Mouse (Mus musculus): ENCODE results near the gene Fggy.

Fggy gene

DNA sequence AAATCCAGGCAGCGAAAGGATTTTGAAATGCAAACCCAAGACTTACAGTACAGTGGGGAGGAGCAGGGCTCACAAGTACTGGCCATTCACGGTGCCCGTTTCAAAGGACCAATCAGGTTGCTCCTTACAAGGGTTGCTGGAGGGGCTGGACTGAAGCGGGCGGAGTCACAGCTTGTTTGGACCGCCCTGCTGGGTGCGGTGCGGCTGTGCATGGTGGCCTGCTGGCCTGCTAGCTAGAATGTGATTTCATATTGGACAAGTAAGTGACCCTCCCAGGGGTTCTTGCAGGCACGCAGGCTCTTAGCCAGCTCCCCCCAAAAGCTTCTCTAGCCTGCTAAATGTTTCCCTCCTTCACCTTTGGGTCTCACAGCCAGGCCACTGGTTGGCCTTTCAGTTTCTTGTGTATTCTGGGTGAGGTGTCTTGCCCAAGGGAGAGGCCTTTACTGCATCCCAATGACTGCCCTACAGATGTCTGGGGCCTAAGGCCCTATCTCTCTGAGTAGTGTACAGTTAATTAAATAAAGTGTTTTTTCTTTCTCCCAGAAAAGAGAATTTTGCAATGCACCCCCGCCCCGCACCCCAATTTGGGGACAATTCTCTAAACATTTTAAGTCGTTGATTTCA, at the start of gene Fggy:
Gene Fggy (plus strand): TSS at position 175 of the 624 bp plus-strand sequence.
- peak; percentile 99 for DNase-seq

- DNase-seq, result no peak
These were observed 49.4 kb upstream of the Fggy start for GRCm38 (mm10) chr4:95507946-95508311.

DNA sequence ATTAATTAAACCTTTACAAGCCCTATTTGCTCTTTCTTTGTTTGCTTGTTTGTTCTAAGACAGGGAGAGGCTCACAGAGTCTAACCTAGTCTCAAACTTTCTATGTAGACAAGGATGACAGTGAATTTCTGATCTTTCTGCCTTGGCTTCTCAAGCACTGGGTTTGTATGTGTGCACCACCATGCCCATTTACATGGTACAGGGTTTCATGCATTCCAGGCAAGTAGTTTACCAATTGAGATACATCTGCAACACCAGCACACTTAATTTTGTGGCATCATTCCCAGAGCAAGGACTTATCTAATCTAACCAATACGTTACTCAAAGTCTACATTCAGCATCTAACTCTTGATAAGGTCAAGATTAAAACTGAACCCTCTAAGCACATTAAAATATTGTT, 38.9 kb upstream of the Fggy start:
- no peak for DNase-seq

DNA sequence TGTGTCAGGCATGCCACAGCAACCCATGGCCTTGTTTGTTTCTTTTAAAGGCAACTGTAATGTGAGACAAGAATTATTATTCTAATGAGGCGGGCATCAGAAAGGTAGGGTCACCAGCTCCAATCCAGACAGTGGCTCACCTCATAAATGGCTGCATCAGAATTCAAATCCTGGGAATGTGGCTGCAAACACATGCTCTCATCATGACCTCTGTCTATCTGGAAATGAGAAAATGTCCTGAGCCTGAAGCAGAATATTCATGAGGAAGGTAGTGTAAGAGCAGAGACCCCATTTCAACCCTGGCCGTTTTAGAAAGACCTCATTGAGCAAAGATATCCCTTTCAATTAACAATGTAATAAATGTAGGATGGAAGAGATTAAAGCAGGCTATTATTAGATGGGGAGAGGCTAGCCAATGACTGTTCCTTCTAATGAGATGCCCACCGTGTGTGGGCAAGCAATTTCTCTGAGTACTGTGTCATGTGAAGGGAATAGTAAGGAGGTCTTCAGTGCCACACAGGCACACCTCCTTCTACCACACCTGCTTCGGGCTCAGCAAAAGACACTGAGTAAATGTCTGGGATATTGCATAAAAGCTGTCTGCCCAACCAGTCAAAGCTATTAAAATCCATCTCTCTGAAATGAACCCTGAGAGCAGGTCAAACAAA, 37.2 kb upstream of the Fggy start:
- no peak for DNase-seq

DNA sequence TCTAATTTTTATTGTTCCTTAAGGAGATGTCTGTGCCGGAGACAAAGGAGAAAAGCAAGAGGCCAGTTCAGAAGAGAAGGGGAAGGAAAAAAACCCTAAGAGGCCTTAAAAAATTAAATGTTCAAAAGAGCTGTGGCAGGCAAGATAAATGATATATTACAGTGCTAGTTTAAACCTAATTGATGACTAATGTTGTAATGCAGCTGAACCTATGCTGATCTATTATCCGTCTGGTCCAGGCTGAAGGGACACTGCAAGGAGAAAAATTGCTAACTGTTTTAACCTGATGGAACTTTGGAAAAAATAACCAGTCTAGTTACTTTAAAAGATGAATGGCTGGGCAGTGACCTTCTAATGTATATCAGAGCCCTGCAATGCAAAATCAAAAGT, 36.7 kb upstream of the Fggy start:
- DNase-seq, result no peak

DNA sequence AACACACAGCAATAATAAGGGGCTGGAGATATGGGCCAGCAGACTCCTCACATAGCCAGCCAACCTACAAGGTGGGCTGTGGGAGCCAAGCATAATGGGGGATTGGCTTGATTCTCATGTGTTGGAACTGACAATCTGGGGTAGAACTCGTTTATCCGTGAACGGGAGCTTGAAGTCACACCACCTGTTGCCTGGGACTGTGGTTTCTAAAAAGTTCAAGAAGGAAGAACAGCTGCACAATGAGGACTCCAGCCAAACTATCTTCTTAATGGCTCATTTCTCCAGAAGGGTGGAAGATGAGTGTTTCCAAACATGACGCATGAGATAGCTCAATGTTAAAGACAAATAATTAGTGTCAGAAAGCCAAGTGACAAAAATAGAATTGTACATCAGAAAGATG, 30.7 kb upstream of the Fggy start:
- no peak for DNase-seq

DNA sequence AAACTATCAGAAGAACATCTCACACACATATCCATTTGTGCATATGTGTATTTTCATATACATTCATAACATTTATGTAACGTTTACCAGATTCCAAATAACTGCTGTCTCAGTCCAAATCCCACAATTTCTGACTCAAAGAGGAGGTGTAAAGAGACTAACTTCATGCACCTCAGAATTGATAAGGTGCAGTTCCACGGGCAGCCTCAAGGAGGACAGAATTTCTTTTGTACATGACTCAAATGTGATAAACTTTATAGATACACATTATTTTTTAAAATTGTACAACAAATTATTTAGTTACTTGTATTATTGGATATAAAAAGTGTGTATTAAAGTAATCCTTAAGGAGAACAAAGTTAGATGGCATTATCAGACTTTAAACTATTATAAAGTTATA, 26.6 kb upstream of the Fggy start:
- DNase-seq, result no peak

DNA sequence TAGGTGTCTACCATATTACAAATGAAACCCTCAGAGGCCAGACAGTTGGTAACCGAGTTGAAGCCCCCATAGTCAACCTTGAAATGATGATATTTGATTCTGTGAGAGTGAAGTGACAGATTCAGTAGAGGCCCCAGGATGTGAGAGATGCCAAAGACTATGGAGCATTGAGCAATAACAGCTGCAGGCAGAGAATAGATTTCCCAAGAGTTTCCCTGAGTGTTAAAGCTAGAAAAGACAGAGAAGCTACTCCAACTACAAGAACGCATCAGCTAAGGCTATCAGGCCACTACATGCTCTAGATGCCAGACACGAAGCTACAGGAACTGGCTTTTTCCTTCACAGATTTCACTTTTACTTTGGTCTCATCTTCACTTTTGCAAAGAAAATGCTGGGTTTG, 23.4 kb upstream of the Fggy start:
- no peak for DNase-seq

- DNase-seq, result no peak
These were observed 15.8 kb upstream of the Fggy start for GRCm38 (mm10) chr4:95541382-95542038.

- no peak for DNase-seq
These were observed 15.1 kb upstream of the Fggy start for GRCm38 (mm10) chr4:95542039-95542790.

- no peak for DNase-seq
These were observed 13.8 kb upstream of the Fggy start for GRCm38 (mm10) chr4:95543529-95543928.

DNA sequence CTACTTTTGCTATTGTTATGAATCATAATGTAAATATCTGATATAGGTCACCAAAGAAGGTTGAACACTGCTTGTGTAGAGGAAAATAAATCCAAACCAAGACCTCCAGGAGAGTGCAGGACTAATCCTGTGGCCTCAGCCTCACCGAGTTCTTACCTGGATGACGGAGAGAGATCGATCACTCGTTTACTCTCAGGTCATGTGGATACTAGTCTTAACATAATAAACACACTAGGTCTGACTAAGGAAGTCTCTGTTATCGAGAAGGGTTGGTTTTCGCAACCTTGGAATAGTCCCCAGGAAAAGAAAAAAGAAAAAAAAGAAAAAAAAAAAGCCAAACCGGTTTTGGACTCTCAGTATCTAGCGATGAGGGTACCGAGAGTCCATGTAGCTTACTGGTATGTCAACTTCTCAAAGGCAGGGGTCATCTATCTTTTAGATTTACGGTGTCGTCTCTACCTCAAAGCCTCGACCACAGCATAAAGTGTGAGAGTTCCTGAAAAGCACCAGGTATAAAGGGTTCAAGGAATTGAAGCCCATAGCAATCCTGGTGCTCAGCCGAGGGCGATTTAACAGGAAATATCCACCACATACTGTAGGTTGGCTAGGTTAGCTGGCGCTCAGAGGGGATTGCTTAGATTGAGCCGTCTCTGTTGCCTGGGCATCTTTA, 509 bp upstream of the Fggy start:
- no peak for DNase-seq

- peak; percentile 54 for DNase-seq
These were observed 1.1 kb downstream of the Fggy start for GRCm38 (mm10) chr4:95558271-95558888.

GRCm38 (mm10) chr4:95571621-95572020, 14.3 kb downstream of the Fggy start:
- DNase-seq, result no peak

DNA sequence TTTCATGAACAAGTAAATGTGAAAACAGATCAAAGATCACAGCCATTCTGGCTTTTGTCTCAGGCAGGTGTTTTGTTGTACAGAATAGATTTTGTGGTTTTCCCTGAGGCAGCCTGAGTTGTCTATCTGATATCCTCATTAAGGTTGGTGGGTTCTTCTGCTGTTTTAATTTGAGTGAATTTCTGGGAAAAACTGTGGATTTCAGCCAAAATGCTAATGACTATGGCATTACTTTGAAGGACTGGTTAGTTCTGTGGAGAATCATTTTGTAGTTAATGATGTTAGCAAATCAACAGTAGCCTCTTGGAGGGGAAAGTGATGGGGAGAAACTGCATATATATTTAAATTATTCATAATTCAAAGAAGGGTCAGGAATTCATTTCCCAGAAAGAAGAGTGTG, 16.4 kb downstream of the Fggy start:
- DNase-seq, result no peak

GRCm38 (mm10) chr4:95575411-95575911, 18.2 kb downstream of the Fggy start:
- no peak for DNase-seq

DNA sequence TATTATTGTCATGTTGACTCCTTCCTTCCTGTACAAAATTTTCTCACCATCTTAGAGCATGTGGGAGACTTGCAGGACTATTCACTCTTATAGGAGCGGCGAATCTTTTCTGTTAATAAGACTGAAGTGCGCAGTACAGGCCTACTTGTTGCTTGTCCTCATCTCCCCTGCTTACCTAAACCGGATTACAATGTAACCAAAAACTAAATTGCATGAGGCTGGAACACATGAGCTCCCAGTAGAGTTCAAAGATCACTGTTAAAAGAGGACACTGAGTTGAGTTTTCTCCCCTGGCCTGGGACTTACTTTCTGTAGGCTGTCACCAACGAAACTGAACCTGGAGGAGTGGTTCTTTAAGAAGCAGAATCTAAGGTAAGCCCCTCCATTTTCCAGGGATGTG, 21.9 kb downstream of the Fggy start:
- peak; percentile 91 for DNase-seq

DNA sequence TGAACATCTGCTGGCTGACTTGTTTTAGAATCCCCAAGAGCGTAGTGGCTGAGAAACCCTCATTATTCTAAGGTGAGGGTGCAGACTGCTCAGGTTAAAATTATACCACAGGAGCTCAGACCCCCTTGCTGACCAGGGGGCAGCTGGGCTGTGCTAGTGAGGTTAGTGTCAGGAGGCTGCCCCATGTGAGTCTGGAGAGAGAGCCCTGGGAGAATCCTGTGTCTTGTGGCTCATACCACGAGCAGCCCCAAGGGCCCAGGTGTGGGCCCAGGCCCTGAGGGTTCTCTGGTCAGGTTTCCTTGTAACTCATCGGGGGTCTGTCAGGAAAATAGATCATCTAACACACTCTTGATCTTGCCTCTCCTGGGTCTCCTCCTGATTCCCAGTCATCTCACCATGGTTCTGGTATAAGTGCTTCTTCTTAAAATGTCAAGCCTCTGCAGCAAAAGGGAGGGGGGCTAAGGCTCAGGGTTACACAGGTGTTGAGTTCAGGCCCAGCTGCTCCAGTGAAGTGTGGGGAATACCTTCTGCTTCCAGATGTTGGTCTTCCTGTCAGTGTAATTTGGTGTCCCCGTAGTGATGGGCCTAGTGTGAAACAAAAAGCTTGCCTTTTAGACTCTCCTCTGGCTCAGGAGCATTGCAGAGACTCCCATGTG, 26.9 kb downstream of the Fggy start:
- no peak for DNase-seq

- no peak for DNase-seq
These were observed 29.1 kb downstream of the Fggy start for GRCm38 (mm10) chr4:95586274-95587001.

DNA sequence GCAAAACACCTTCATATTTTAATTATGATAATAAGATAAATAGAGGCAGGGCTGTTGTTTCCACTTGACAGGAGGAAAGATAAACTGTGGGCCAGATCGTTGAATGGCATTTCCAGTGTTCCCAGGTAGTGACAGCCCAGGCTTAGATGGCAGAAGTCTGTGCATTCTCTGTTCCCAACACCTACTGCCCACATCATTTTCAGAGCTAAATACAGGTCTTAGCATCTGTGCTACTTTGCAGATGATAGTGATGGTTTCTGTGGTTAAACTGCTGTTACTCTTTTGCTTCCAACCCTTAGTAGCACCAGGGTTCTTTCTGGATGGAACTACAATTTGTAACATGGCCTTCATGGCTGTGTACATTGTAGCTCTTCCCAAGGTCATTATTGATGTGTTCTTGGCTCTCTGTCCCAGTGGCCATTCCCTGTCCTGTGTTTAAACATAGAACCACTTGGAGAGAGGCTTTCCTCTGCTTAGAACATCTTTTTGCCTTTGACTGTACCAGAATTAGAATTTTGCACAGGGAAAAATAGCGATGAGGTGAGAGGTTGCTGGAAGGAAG, 31.5 kb downstream of the Fggy start:
- no peak for DNase-seq

DNA sequence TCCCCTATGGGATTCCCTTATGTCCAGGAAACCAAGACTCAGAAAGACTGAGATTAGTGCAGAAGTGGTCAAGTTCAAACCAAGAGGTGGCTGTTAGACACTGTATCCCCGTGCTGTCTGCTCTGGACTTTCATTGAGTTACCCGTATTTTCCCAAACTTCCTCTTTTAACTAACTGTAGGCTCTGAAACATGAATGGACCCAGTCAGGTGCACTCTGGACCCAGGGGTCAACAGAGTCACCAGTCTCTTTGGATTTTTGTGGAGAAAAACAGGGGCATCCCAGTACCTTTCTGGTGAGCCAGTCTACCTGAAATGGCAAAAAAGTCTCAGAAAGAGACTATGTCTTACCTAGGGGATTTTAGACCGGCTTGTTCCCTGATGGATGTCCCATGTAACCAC, 33.6 kb downstream of the Fggy start:
- DNase-seq, result no peak
